Mouse (Mus musculus) limb, embryonic 11.5 days (tissue): ENCODE data around the gene AW011738. TPM values are rescaled to one million over a fixed set of nuclear protein-coding genes. Genes with fewer than 3 reads are reported as not detected.

ENCODE experiments used
- microRNA-seq: library from miRNA; unstranded; fragments of <30 nt; microRNA quantifications from one replicate; pipeline ENCODE4, GENCODE M21; 2016
- polyA plus RNA-seq: library from polyadenylated mRNA; unstranded; fragments of >200 nt; fragmentation: Nextera tagmentation; extraction: Ambion mirVana; gene quantifications from 2 replicates; pipeline ENCODE4 v1.2.1, GENCODE M21; 2014

Gene AW011738
- polyA plus RNA-seq, 1 experiment from 2014 or later = 0.28 TPM

Small RNA genes lying within 50 kb of the gene (microRNA-seq; reads per million reads assigned to microRNA genes)
- gene Mir7658 = 6.1 reads per million, percentile 13 among the genes with 10 or more reads in this experiment

Other genes starting within 250 kb of the AW011738 start
- gene C1qtnf12, start 241.0 kb upstream of the AW011738 start, polyA plus RNA-seq = 24.3 and 28.5 TPM in 2 replicates
- 15.4 and 16.4 TPM in 2 replicates for gene B3galt6, start 210.7 kb upstream of the AW011738 start, polyA plus RNA-seq
- gene Sdf4, start 210.4 kb upstream of the AW011738 start, polyA plus RNA-seq = 131 and 142 TPM in 2 replicates
- 0.29 and 0.58 TPM in 2 replicates for gene Tnfrsf4, start 189.5 kb upstream of the AW011738 start, polyA plus RNA-seq
- gene Tnfrsf18, start 177.1 kb upstream of the AW011738 start, polyA plus RNA-seq = 0.62 and 0.65 TPM in 2 replicates
- gene Ttll10, start 143.9 kb upstream of the AW011738 start, polyA plus RNA-seq = 0.33 and 0.55 TPM in 2 replicates
- 61.9 and 71.4 TPM in 2 replicates for gene 9430015G10Rik, start 93.3 kb upstream of the AW011738 start, polyA plus RNA-seq
- 0.81 and 1.0 TPM in 2 replicates for gene Rnf223, start 72.8 kb upstream of the AW011738 start, polyA plus RNA-seq
- 38.6 and 41.5 TPM in 2 replicates for gene Agrn, start 5.8 kb upstream of the AW011738 start, polyA plus RNA-seq
- gene Isg15, start 2.5 kb upstream of the AW011738 start, polyA plus RNA-seq = 0.20 TPM in 1 of 2 replicates, not detected in the other
- 0.26 and 0.35 TPM in 2 replicates for gene Perm1, start 12.6 kb downstream of the AW011738 start, polyA plus RNA-seq
- 20.1 and 20.2 TPM in 2 replicates for gene Plekhn1, start 31.6 kb downstream of the AW011738 start, polyA plus RNA-seq
- 86.4 and 92.0 TPM in 2 replicates for gene Noc2l, start 32.7 kb downstream of the AW011738 start, polyA plus RNA-seq
- 0.60 and 0.61 TPM in 2 replicates for gene Samd11, start 52.4 kb downstream of the AW011738 start, polyA plus RNA-seq
- gene Vmn2r-ps159, start 127.8 kb downstream of the AW011738 start, polyA plus RNA-seq = not detected in 2 replicates